Mouse (Mus musculus): Measurements from ENCODE around the gene Sel1l. TPM values are rescaled to one million over a fixed set of nuclear protein-coding genes. Genes with fewer than 3 reads are reported as not detected.

Gene Sel1l
- polyA plus RNA-seq, 1 experiment from 2014 or later = 94.8 TPM

- WGBS = 87% methylated on average over 5 of the region's 5 CpGs
- Histone ChIP-seq H3K4me3 (ENCODE audit: low read length) (no peak overlapping the region), H3K27me3 (replicated peaks; ENCODE audit: control insufficient read depth, insufficient read depth, low read length) (peaks cover 3% of the 10 kb centered on the region; the same call in 1 of the 2 replicates), H3K36me3 (ENCODE audit: control insufficient read depth, insufficient read depth, low read length) (no peaks in the 10 kb centered on the region), H3K9me3 (ENCODE audit: control insufficient read depth, low read length) (no peaks in the 10 kb centered on the region), H3K4me1 (ENCODE audit: control insufficient read depth, insufficient read depth, low read depth, low read length) (peaks cover 13% of the 10 kb centered on the region), H3K4me2 (ENCODE audit: low read length) (no peak overlapping the region), H3K27ac (ENCODE audit: low read depth, low read length) (no peak overlapping the region), H3K9ac (ENCODE audit: low read depth, low read length) (no peak overlapping the region)
- no peak for ATAC-seq
Measured at GRCm38 (mm10) chr12:91776342-91776741, 72.6 kb downstream of the Sel1l start.

- no peaks in the 10 kb centered on the region for H3K27me3 ChIP-seq (replicated peaks; ENCODE audit: control insufficient read depth, insufficient read depth, low read length)
- no peaks in the 10 kb centered on the region for H3K36me3 ChIP-seq (ENCODE audit: control insufficient read depth, insufficient read depth, low read length)
- H3K4me2 ChIP-seq (ENCODE audit: low read length) = no peak overlapping the region
- no peak for ATAC-seq
- no peaks in the 10 kb centered on the region for H3K9me3 ChIP-seq (ENCODE audit: control insufficient read depth, low read length)
- peaks cover 13% of the 10 kb centered on the region for H3K4me1 ChIP-seq (ENCODE audit: control insufficient read depth, insufficient read depth, low read depth, low read length)
- 71% methylated on average over 8 of the region's 8 CpGs for WGBS
- H3K4me3 ChIP-seq (ENCODE audit: low read length) = no peak overlapping the region
- H3K27ac ChIP-seq (ENCODE audit: low read depth, low read length) = no peak overlapping the region
- no peak overlapping the region for H3K9ac ChIP-seq (ENCODE audit: low read depth, low read length)
Measured at GRCm38 (mm10) chr12:91774811-91775284, 74.1 kb downstream of the Sel1l start.

DNA sequence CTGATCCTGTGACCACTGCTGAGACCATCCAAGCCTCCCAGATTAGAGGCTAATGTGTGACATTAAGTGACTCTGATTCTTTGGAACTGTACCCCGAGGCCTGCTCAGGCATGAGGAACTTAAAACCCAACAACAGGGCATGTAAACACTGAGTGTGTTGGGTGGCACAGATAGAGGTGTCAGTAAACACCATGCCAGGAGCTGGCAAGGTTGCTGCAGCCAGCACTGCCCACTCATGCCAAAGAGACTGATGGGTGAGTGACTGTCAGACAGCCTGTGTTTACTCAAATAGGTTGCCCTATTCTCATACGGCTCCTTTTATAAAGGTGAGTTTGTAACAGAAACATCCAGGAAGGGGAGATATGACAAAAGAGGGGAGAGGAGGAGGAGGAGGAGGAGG, 80.1 kb downstream of the Sel1l start:
- Histone ChIP-seq H3K27ac (ENCODE audit: low read depth, low read length) (no peak overlapping the region), H3K27me3 (replicated peaks; ENCODE audit: control insufficient read depth, insufficient read depth, low read length) (no peaks in the 10 kb centered on the region; the same call in 1 of the 2 replicates), H3K4me1 (ENCODE audit: control insufficient read depth, insufficient read depth, low read depth, low read length) (peaks cover 9% of the 10 kb centered on the region), H3K4me2 (ENCODE audit: low read length) (no peak overlapping the region), H3K9me3 (ENCODE audit: control insufficient read depth, low read length) (no peaks in the 10 kb centered on the region), H3K9ac (ENCODE audit: low read depth, low read length) (no peak overlapping the region), H3K36me3 (ENCODE audit: control insufficient read depth, insufficient read depth, low read length) (no peaks in the 10 kb centered on the region), H3K4me3 (ENCODE audit: low read length) (no peak overlapping the region)
- WGBS = 75% methylated on average over 2 of the region's 2 CpGs
- no peak for ATAC-seq

- Histone ChIP-seq H3K4me1 (ENCODE audit: control insufficient read depth, insufficient read depth, low read depth, low read length) (peaks cover 9% of the 10 kb centered on the region), H3K9ac (ENCODE audit: low read depth, low read length) (no peak overlapping the region), H3K27ac (ENCODE audit: low read depth, low read length) (no peak overlapping the region), H3K36me3 (ENCODE audit: control insufficient read depth, insufficient read depth, low read length) (no peaks in the 10 kb centered on the region), H3K4me3 (ENCODE audit: low read length) (no peak overlapping the region), H3K27me3 (replicated peaks; ENCODE audit: control insufficient read depth, insufficient read depth, low read length) (no peaks in the 10 kb centered on the region; the same call in 1 of the 2 replicates), H3K4me2 (ENCODE audit: low read length) (no peak overlapping the region), H3K9me3 (ENCODE audit: control insufficient read depth, low read length) (no peaks in the 10 kb centered on the region)
- ATAC-seq = no peak
- WGBS = 91% methylated on average over 6 of the region's 6 CpGs
Measured at GRCm38 (mm10) chr12:91768176-91768575, 80.8 kb downstream of the Sel1l start.

DNA sequence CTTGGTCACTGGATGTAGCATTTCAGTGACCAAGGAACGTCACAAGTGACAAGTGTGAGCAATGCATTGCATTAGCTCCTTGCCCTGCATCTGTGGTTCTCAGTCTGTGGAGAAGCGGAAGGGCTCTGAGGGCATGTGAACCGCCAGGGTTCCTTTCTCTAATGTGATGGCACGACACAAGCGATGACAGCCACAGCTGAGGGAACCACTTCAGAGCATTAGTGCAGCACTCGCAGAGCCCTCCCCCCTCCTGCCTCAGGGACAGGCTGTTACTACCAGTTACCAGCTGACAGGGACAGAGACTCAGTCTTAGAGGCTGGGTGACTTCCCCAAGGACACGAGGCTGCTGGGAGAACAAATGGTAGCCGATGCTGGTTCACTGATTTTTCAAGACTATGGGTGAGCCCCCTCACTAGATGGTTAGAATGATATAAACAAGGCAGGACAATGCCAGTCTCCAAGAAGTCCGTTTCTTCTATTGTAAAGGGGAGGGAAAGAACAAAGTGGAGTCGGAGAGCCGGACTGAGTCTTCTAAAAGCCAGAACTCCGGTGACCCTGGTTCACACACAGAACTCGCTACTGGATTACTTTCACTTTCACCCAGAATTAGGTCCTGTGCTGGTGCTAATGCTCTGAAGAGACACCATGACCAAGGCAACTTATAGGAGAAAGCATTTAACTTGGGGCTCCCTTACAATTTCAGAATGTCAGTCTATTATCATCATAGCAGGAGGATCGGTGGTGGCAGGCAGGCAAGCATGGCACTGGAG, 82.4 kb downstream of the Sel1l start:
- Histone ChIP-seq H3K4me1 (ENCODE audit: control insufficient read depth, insufficient read depth, low read depth, low read length) (peaks cover 9% of the 10 kb centered on the region), H3K9ac (ENCODE audit: low read depth, low read length) (peak overlapping the region; percentile 23; the same call in 1 of the 2 replicates), H3K27ac (ENCODE audit: low read depth, low read length) (peak overlapping the region; percentile 5; the same call in 1 of the 2 replicates), H3K4me2 (ENCODE audit: low read length) (peak overlapping the region; percentile 42), H3K4me3 (ENCODE audit: low read length) (0 out of 2 replicates have a peak overlapping the region, but pooled peaks have one; percentile 4), H3K9me3 (ENCODE audit: control insufficient read depth, low read length) (no peaks in the 10 kb centered on the region), H3K36me3 (ENCODE audit: control insufficient read depth, insufficient read depth, low read length) (no peaks in the 10 kb centered on the region), H3K27me3 (replicated peaks; ENCODE audit: control insufficient read depth, insufficient read depth, low read length) (no peaks in the 10 kb centered on the region; the same call in 1 of the 2 replicates)
- peak; percentile 89 for ATAC-seq
- WGBS = 19% methylated on average over 14 of the region's 14 CpGs

GRCm38 (mm10) chr12:91765504-91765903, 83.5 kb downstream of the Sel1l start:
- Histone ChIP-seq H3K9ac (ENCODE audit: low read depth, low read length) (no peak overlapping the region), H3K27me3 (replicated peaks; ENCODE audit: control insufficient read depth, insufficient read depth, low read length) (no peaks in the 10 kb centered on the region; the same call in 1 of the 2 replicates), H3K36me3 (ENCODE audit: control insufficient read depth, insufficient read depth, low read length) (no peaks in the 10 kb centered on the region), H3K4me2 (ENCODE audit: low read length) (no peak overlapping the region), H3K9me3 (ENCODE audit: control insufficient read depth, low read length) (no peaks in the 10 kb centered on the region), H3K4me1 (ENCODE audit: control insufficient read depth, insufficient read depth, low read depth, low read length) (peaks cover 9% of the 10 kb centered on the region), H3K27ac (ENCODE audit: low read depth, low read length) (no peak overlapping the region), H3K4me3 (ENCODE audit: low read length) (no peak overlapping the region)
- no peak for ATAC-seq
- 56% methylated on average over 13 of the region's 13 CpGs for WGBS

GRCm38 (mm10) chr12:91765054-91765453, 83.9 kb downstream of the Sel1l start:
- ATAC-seq = no peak
- H3K4me3 ChIP-seq (ENCODE audit: low read length) = no peak overlapping the region
- WGBS = 14% methylated on average over 2 of the region's 2 CpGs
- no peak overlapping the region for H3K9ac ChIP-seq (ENCODE audit: low read depth, low read length)
- H3K9me3 ChIP-seq (ENCODE audit: control insufficient read depth, low read length) = no peaks in the 10 kb centered on the region
- no peaks in the 10 kb centered on the region; the same call in 1 of the 2 replicates for H3K27me3 ChIP-seq (replicated peaks; ENCODE audit: control insufficient read depth, insufficient read depth, low read length)
- no peak overlapping the region for H3K4me2 ChIP-seq (ENCODE audit: low read length)
- H3K27ac ChIP-seq (ENCODE audit: low read depth, low read length) = no peak overlapping the region
- H3K4me1 ChIP-seq (ENCODE audit: control insufficient read depth, insufficient read depth, low read depth, low read length) = peaks cover 9% of the 10 kb centered on the region
- no peaks in the 10 kb centered on the region for H3K36me3 ChIP-seq (ENCODE audit: control insufficient read depth, insufficient read depth, low read length)

DNA sequence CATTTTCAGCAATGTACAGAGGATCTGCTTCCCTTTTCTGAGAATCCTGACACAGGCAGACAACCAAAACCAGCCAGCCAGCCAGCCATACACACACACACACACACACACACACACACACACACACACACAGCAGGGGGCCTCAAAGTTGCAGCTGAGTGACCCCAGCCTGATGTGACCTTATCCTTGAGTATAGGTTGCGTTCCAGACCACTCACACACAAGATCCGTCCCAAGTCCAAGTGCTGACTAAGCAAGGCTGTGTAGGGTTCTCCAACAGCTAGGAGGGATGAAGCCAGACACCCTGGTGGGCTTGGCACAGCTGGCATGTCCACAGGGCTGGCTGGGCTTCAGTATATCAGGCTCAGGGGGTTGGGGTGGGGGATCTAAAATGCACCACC, 84.5 kb downstream of the Sel1l start:
- no peaks in the 10 kb centered on the region for H3K9me3 ChIP-seq (ENCODE audit: control insufficient read depth, low read length)
- H3K27ac ChIP-seq (ENCODE audit: low read depth, low read length) = no peak overlapping the region
- peaks cover 9% of the 10 kb centered on the region for H3K4me1 ChIP-seq (ENCODE audit: control insufficient read depth, insufficient read depth, low read depth, low read length)
- no peak overlapping the region for H3K4me3 ChIP-seq (ENCODE audit: low read length)
- no peak overlapping the region for H3K4me2 ChIP-seq (ENCODE audit: low read length)
- H3K27me3 ChIP-seq (replicated peaks; ENCODE audit: control insufficient read depth, insufficient read depth, low read length) = no peaks in the 10 kb centered on the region; the same call in 1 of the 2 replicates
- no peak for ATAC-seq
- 49% methylated on average over 2 of the region's 2 CpGs for WGBS
- H3K9ac ChIP-seq (ENCODE audit: low read depth, low read length) = no peak overlapping the region
- H3K36me3 ChIP-seq (ENCODE audit: control insufficient read depth, insufficient read depth, low read length) = no peaks in the 10 kb centered on the region

GRCm38 (mm10) chr12:91759836-91760235, 89.1 kb downstream of the Sel1l start:
- Histone ChIP-seq H3K27ac (ENCODE audit: low read depth, low read length) (no peak overlapping the region), H3K9ac (ENCODE audit: low read depth, low read length) (no peak overlapping the region), H3K4me3 (ENCODE audit: low read length) (no peak overlapping the region), H3K9me3 (ENCODE audit: control insufficient read depth, low read length) (no peaks in the 10 kb centered on the region), H3K27me3 (replicated peaks; ENCODE audit: control insufficient read depth, insufficient read depth, low read length) (no peaks in the 10 kb centered on the region), H3K36me3 (ENCODE audit: control insufficient read depth, insufficient read depth, low read length) (no peaks in the 10 kb centered on the region), H3K4me2 (ENCODE audit: low read length) (no peak overlapping the region), H3K4me1 (ENCODE audit: control insufficient read depth, insufficient read depth, low read depth, low read length) (peaks cover 2% of the 10 kb centered on the region; the same call in 1 of the 2 replicates)
- no peak for ATAC-seq
- WGBS = 75% methylated on average over 3 of the region's 3 CpGs
